Mouse (Mus musculus) ovary, postnatal 36 days (tissue): ENCODE results near the gene Milr1.

Source experiments
- DNase-seq: peaks from one replicate; pipeline ENCODE4 v3.0.0; 2022; ENCODE audit warnings: low spot score, mixed read lengths

Milr1 gene

DNA sequence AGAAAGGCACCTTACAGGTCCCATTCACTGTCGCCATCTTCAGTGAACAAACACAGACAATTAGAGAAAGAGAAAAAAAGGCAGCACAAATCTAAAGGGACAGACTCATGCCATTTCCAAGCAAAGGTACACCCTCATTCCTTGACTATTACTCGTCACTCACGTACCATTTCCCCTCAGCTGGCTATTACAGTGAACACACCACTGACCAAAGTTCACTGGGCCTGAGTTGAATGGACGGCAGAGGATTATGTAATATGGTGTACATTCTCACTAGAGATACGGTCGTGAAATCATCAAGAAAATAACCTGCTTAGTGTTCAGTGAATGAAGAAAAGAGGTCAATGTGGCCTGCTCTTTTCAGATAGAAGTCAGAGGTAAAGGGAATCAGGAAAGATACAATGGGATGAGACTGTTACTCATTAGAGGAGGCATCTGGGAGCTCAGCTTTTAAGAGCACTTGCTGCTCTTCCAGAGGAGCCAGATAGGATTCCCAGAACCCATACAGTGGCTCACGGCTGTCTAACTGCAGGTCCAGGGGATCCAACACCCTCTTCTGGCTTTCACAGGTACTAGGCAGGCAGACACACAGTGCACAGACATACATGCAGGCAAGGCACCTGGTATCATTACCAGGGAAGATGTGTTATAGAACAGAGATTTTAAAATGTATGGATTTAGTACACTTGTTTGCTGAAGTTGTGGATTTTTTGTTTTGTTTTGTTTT, 61.5 kb downstream of the Milr1 start:
- DNase-seq = no peak

DNA sequence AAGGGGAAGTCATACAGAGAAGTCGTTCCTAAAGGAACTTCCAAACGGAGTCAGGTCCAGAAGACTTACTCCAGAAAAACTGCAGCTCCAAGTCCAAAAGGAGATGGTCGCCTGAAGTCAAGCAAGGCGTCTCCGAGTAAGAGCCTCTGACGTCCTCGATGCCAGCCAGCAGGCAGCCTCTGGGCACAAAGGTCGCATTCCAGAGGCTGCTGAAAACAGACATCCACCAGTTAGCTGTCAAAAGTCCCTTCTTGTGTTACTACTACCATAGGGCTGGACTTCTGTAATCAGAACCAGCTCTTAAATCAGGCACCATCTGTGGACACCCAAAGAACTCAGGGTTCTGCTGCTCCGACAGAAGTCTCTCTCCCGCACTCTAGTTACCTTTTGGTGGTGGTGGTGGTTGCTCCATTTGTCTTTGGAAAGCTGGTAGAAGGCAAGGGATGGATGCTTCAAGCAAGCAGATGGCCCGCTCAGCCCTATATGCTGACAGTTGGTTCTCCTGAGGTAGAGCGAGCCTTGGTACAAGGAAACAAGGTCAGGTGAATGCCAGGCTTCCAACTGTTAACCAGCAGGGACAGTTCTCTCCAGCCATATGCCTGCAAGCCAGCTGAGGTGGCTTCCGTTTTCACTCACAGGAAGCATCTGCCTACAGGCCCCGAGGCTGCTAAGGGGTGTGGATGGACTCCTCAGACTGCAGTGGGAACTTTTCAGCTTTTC, 63.7 kb downstream of the Milr1 start:
- DNase-seq = no peak

DNA sequence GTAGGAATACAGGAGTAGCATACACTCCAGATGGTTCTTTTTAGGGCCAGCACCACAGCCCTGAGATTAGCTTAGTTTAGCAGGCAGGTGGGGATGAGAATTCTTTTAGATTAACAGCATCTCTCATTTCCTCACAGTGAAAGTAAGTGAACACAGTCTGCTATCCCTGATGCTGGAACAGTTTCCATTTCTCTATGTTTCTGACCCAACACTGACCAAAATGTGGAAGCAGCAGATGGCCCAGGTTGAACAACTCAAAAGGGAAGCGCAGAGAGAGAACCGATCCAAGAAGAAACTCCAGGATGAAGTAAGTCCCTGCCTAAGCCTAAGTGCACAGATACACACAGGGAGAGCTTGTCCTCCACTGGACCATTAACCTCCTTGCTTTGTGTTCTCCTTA, 64.3 kb downstream of the Milr1 start:
- DNase-seq = no peak

DNA sequence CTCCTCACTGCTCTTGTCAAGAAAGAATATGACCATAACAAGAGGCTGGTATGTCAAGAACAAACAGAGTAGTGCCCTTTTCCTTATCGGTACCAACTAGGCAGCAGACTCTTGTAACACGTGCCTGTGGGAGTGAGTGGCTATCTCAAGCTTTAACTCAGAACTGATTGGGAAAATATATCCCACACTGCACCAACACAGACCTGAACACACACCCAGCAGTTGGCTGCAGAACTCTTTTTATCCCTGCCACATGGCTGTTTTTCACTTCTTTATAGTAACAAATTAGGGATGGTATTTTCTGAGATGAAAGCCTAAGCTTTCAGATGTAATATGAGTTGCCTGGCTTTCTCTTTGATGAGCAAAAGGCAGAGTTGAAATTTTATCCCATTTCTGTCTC, 64.7 kb downstream of the Milr1 start:
- no peak for DNase-seq

DNA sequence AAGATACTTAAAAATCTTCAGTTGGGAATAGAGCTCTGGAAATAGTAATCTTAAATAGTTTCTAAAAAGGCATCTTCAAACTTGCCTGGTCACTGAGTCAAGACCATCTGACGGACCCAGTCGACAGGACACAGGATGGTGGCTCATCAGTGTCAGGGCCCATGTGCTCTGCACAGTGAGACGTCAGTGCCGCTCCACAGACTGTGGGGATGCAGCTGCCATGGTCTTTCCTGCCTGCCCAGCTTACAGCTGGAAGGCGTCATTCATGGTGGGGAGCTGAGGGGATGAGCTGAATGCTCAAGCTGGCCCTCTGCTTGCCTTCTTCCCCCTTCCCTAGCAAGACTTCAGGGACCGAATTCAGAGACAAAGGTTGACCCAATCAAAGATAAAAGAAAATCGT, 65.3 kb downstream of the Milr1 start:
- DNase-seq = no peak

DNA sequence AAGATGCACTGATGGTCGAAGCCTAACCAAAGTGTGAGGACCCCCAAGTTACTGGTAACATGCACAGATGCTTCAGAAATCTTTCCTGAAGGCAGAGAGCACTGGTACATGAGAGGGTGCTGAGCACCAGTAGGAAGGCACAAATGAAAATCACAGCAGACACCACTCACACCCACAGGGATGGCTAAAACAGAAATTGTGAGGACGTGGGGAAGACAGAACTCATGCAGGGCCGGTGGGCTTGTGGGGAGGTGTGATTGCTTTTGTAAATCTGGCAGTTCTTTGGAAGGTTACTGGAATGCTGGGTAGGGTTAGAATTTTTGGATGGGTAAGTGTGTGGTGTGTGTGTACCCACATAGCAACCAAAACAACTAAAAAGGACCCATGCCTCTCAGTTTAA, 66.1 kb downstream of the Milr1 start:
- DNase-seq = no peak

DNA sequence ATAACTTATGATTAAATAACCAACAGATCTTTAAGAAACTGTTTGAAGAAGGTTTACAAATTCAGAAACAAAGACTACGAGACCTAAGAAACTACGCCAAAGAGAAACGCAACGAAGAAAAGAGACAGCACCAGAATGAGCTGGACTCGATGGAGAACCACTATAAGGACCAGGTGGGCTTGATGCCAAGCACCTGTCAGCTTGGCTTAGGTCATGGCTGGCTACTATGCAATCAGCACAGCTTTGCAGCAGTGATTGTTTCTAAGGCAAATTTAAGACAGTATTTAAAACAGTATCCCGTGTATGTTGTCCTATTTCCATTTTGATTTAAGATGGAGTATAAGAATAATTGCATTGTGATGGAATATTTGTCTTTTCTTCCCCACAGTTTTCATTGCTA, 66.8 kb downstream of the Milr1 start:
- DNase-seq = no peak

DNA sequence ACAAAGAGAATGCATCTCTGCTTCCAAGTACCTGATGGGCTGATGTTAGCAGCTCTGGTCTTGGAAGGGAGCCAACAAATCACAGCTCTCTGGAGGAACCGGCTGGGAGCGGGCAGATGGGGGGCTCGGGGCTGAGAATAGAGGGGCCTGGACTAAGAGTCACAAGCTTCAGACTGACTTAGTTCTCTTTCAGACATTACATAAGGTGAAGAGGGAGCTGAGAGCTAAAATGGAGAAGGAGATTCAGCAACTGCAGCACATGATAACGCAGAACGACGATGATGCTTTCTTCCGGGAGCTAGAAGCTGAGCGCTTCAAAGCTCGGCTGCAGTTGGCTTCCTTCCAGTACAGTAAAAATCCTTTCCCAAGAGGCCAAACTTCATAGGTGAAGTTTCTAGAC, 67.3 kb downstream of the Milr1 start:
- DNase-seq = no peak
